Mouse (Mus musculus): Measurements from ENCODE around the gene Fam189a1.
A peak's percentile ranks its signal among the peaks of the same experiment; 100 is the strongest.

The Fam189a1 gene

GRCm38 (mm10) chr7:65031195-65031594, 125.2 kb downstream of the Fam189a1 start:
- no peak for DNase-seq

GRCm38 (mm10) chr7:65029985-65030384, 126.4 kb downstream of the Fam189a1 start:
- DNase-seq = no peak

GRCm38 (mm10) chr7:65021298-65021697, 135.1 kb downstream of the Fam189a1 start:
- no peak for DNase-seq

GRCm38 (mm10) chr7:65018036-65018679, 138.2 kb downstream of the Fam189a1 start:
- DNase-seq = no peak

GRCm38 (mm10) chr7:65017348-65017747, 139.0 kb downstream of the Fam189a1 start:
- no peak for DNase-seq

- no peak for DNase-seq
Measured at GRCm38 (mm10) chr7:65011133-65011532, 145.2 kb downstream of the Fam189a1 start.

- DNase-seq = no peak
Measured at GRCm38 (mm10) chr7:65010275-65010674, 146.1 kb downstream of the Fam189a1 start.

- no peak for DNase-seq
Measured at GRCm38 (mm10) chr7:65005731-65006130, 150.6 kb downstream of the Fam189a1 start.

- DNase-seq = no peak
Measured at GRCm38 (mm10) chr7:64999718-65000214, 156.6 kb downstream of the Fam189a1 start.

GRCm38 (mm10) chr7:64997743-64998142, 158.6 kb downstream of the Fam189a1 start:
- no peak for DNase-seq

GRCm38 (mm10) chr7:64995946-64996444, 160.4 kb downstream of the Fam189a1 start:
- no peak for DNase-seq

GRCm38 (mm10) chr7:64989406-64989805, 167.0 kb downstream of the Fam189a1 start:
- DNase-seq = no peak

- no peak for DNase-seq
Measured at GRCm38 (mm10) chr7:64988015-64988414, 168.4 kb downstream of the Fam189a1 start.

- peak; percentile 28 for DNase-seq
Measured at GRCm38 (mm10) chr7:64984468-64985120, 171.8 kb downstream of the Fam189a1 start.

GRCm38 (mm10) chr7:64981511-64982235, 174.7 kb downstream of the Fam189a1 start:
- DNase-seq = no peak

- no peak for DNase-seq
Measured at GRCm38 (mm10) chr7:64973590-64974262, 182.6 kb downstream of the Fam189a1 start.

- no peak for DNase-seq
Measured at GRCm38 (mm10) chr7:64962128-64962527, 194.2 kb downstream of the Fam189a1 start.

- no peak for DNase-seq
Measured at GRCm38 (mm10) chr7:64959087-64959486, 197.3 kb downstream of the Fam189a1 start.

GRCm38 (mm10) chr7:64952181-64952580, 204.2 kb downstream of the Fam189a1 start:
- no peak for DNase-seq

- no peak for DNase-seq
Measured at GRCm38 (mm10) chr7:64950771-64951099, 205.6 kb downstream of the Fam189a1 start.

- peak; percentile 61 for DNase-seq
Measured at GRCm38 (mm10) chr7:64949910-64950770, 206.2 kb downstream of the Fam189a1 start.

GRCm38 (mm10) chr7:64949465-64949864, 206.9 kb downstream of the Fam189a1 start:
- DNase-seq = no peak

All from right cerebral cortex, postnatal 4 days (tissue).